Mouse (Mus musculus) kidney, embryonic 14.5 days (tissue): ENCODE data around the gene Gtf2h1. TPM values are rescaled to one million over a fixed set of nuclear protein-coding genes. Genes with fewer than 3 reads are reported as not detected.
"Not testable (repeated sequence)": the region's sequence is repeated elsewhere in the genome, so short reads cannot be mapped to it uniquely, and the experiment has no call there.

Experiments
- ATAC-seq: fragments of 200-750 bp; cut with Nextera tagmentation; 2 replicates; pipeline ENCODE4 v1.8.0; 2017; ENCODE audit warnings: moderate number of reproducible peaks, mild to moderate bottlenecking, moderate TSS enrichment, moderate library complexity; ENCODE audit not compliant: low FRiP score, low TSS enrichment
- H3K27ac ChIP-seq: fragments of 300-500 bp; sonication (generic); 2 replicates; pipeline ENCODE4 v1.5.1; 2014; ENCODE audit warnings: low read depth, mild to moderate bottlenecking, low read length, moderate library complexity, mixed read lengths
- H3K27me3 ChIP-seq: fragments of 300-500 bp; sonication (generic); 2 replicates; pipeline ENCODE4 v1.6.1; 2014; ENCODE audit warnings: mild to moderate bottlenecking, low read length; ENCODE audit not compliant: control insufficient read depth, insufficient read depth
- H3K36me3 ChIP-seq: fragments of 300-500 bp; sonication (generic); 2 replicates; pipeline ENCODE4 v1.6.1; 2014; ENCODE audit warnings: low read length, mixed read lengths; ENCODE audit not compliant: control insufficient read depth, insufficient read depth
- H3K4me1 ChIP-seq: fragments of 300-500 bp; sonication (generic); 2 replicates; pipeline ENCODE4 v1.6.1; 2014; ENCODE audit warnings: low read length, mixed read lengths; ENCODE audit not compliant: control insufficient read depth, insufficient read depth
- H3K4me2 ChIP-seq: fragments of 300-500 bp; sonication (generic); replicated peaks from 2 replicates; pipeline ENCODE4 v1.6.1; 2014; ENCODE audit warnings: low read depth, mild to moderate bottlenecking, low read length
- H3K4me3 ChIP-seq: fragments of 300-500 bp; sonication (generic); 2 replicates; pipeline ENCODE4 v1.5.1; 2014; ENCODE audit warnings: mild to moderate bottlenecking, low read length
- H3K9ac ChIP-seq: fragments of 300-500 bp; sonication (generic); 2 replicates; pipeline ENCODE4 v1.6.1; 2014; ENCODE audit warnings: low read depth, mild to moderate bottlenecking, low read length, moderate library complexity
- H3K9me3 ChIP-seq: fragments of 300-500 bp; sonication (generic); 2 replicates; pipeline ENCODE4 v1.6.1; 2016; ENCODE audit warnings: low read length; ENCODE audit not compliant: control insufficient read depth
- WGBS: fragments of 180-500 bp; shearing (Covaris S2); extraction: QIAGEN DNeasy Blood & Tissue Kit; methylation state at CpG from one replicate; pipeline ENCODE4 v1.1.7; 2014; 5-methylcytosine and 5-hydroxymethylcytosine counted together
- polyA plus RNA-seq: library from polyadenylated mRNA; unstranded; fragments of >200 nt; fragmentation: Nextera tagmentation; extraction: Ambion mirVana; gene quantifications from 2 replicates; pipeline ENCODE4 v1.2.1, GENCODE M21; 2014

Gtf2h1 gene
- polyA plus RNA-seq, 1 experiment from 2014 or later: 43.2 TPM

- Histone ChIP-seq H3K4me2 (no peak overlapping the region), H3K27me3 (no peaks in the 10 kb centered on the region), H3K4me3 (no peak overlapping the region), H3K9ac (no peak overlapping the region), H3K36me3 (peaks cover 21% of the 10 kb centered on the region), H3K4me1 (no peaks in the 10 kb centered on the region; the same call in 1 of the 2 replicates), H3K9me3 (no peaks in the 10 kb centered on the region), H3K27ac (no peak overlapping the region)
- peak; percentile 68; the same call in 1 of the 2 replicates for ATAC-seq
- WGBS: 53% methylated on average over 20 of the region's 20 CpGs
These were observed 31.3 kb downstream of the Gtf2h1 start for GRCm38 (mm10) chr7:46827046-46827802.

- no peaks in the 10 kb centered on the region; the same call in 1 of the 2 replicates for H3K4me1 ChIP-seq
- no peak overlapping the region for H3K4me2 ChIP-seq
- H3K27ac ChIP-seq: no peak overlapping the region
- no peak overlapping the region for H3K9ac ChIP-seq
- ATAC-seq: no peak
- H3K9me3 ChIP-seq: no peaks in the 10 kb centered on the region
- no peaks in the 10 kb centered on the region for H3K27me3 ChIP-seq
- whole genome bisulfite sequencing: 85% methylated on average over 2 of the region's 2 CpGs
- peaks cover 15% of the 10 kb centered on the region; the same call in 1 of the 2 replicates for H3K36me3 ChIP-seq
- H3K4me3 ChIP-seq: no peak overlapping the region
These were observed 31.9 kb downstream of the Gtf2h1 start for GRCm38 (mm10) chr7:46827803-46828184.

GRCm38 (mm10) chr7:46829911-46830310, 34.0 kb downstream of the Gtf2h1 start:
- Histone ChIP-seq H3K27me3 (no peaks in the 10 kb centered on the region), H3K4me1 (no peaks in the 10 kb centered on the region; the same call in 1 of the 2 replicates), H3K9ac (no peak overlapping the region), H3K9me3 (no peaks in the 10 kb centered on the region), H3K4me2 (no peak overlapping the region), H3K36me3 (no peaks in the 10 kb centered on the region), H3K4me3 (no peak overlapping the region), H3K27ac (no peak overlapping the region)
- 77% methylated on average over 12 of the region's 12 CpGs for WGBS
- ATAC-seq: no peak

GRCm38 (mm10) chr7:46830799-46831590, 35.1 kb downstream of the Gtf2h1 start:
- Histone ChIP-seq H3K27me3 (no peaks in the 10 kb centered on the region), H3K9ac (no peak overlapping the region), H3K4me1 (peaks cover 5% of the 10 kb centered on the region; the same call in 1 of the 2 replicates), H3K27ac (no peak overlapping the region), H3K9me3 (no peaks in the 10 kb centered on the region), H3K4me2 (no peak overlapping the region), H3K36me3 (no peaks in the 10 kb centered on the region), H3K4me3 (no peak overlapping the region)
- 54% methylated on average over 13 of the region's 13 CpGs for WGBS
- ATAC-seq: no peak

GRCm38 (mm10) chr7:46831693-46832092, 35.8 kb downstream of the Gtf2h1 start:
- Histone ChIP-seq H3K27ac (no peak overlapping the region), H3K4me2 (no peak overlapping the region), H3K36me3 (no peaks in the 10 kb centered on the region), H3K4me3 (no peak overlapping the region), H3K4me1 (peaks cover 5% of the 10 kb centered on the region; the same call in 1 of the 2 replicates), H3K9ac (no peak overlapping the region), H3K9me3 (no peaks in the 10 kb centered on the region), H3K27me3 (no peaks in the 10 kb centered on the region)
- no peak for ATAC-seq
- WGBS: 83% methylated on average over 8 of the region's 8 CpGs

- not testable (repeated sequence) for H3K4me2 ChIP-seq, ATAC-seq, H3K27me3 ChIP-seq, H3K27ac ChIP-seq, H3K36me3 ChIP-seq, H3K4me3 ChIP-seq, H3K4me1 ChIP-seq, H3K9me3 ChIP-seq, H3K9ac ChIP-seq
- WGBS: 91% methylated on average over 11 of the region's 11 CpGs
These were observed 36.4 kb downstream of the Gtf2h1 start for GRCm38 (mm10) chr7:46832112-46832810.

- Histone ChIP-seq H3K9me3 (no peaks in the 10 kb centered on the region), H3K36me3 (no peaks in the 10 kb centered on the region), H3K4me1 (peaks cover 13% of the 10 kb centered on the region), H3K9ac (no peak overlapping the region), H3K27ac (no peak overlapping the region), H3K4me2 (no peak overlapping the region), H3K4me3 (no peak overlapping the region), H3K27me3 (no peaks in the 10 kb centered on the region)
- ATAC-seq: peak; percentile 73
- 52% methylated on average over 6 of the region's 6 CpGs for WGBS
These were observed 37.4 kb downstream of the Gtf2h1 start for GRCm38 (mm10) chr7:46833266-46833665.

- H3K9me3 ChIP-seq: no peaks in the 10 kb centered on the region
- ATAC-seq: no peak
- no peak overlapping the region for H3K4me3 ChIP-seq
- H3K4me1 ChIP-seq: peaks cover 18% of the 10 kb centered on the region
- no peak overlapping the region for H3K27ac ChIP-seq
- no peak overlapping the region for H3K4me2 ChIP-seq
- H3K36me3 ChIP-seq: no peaks in the 10 kb centered on the region
- whole genome bisulfite sequencing: 84% methylated on average over 7 of the region's 7 CpGs
- no peaks in the 10 kb centered on the region for H3K27me3 ChIP-seq
- no peak overlapping the region for H3K9ac ChIP-seq
These were observed 37.9 kb downstream of the Gtf2h1 start for GRCm38 (mm10) chr7:46833670-46834255.
